Mouse (Mus musculus): ENCODE measurements around the gene Myom1. TPM values are rescaled to one million over a fixed set of nuclear protein-coding genes. Genes with fewer than 3 reads are reported as not detected.

Gene Myom1
- polyA plus RNA-seq, 1 experiment from 2014 or later, result 4.7 TPM

- H3K9me3 ChIP-seq (ENCODE audit: control insufficient read depth, low read length), result no peaks in the 10 kb centered on the region
- 95% methylated on average over 3 of the region's 3 CpGs for WGBS
- no peak overlapping the region for H3K4me3 ChIP-seq (ENCODE audit: low read depth, low read length)
- H3K27ac ChIP-seq (ENCODE audit: low read depth, low read length), result no peak overlapping the region
- ATAC-seq (ENCODE audit: insufficient read depth, low FRiP score, low TSS enrichment) (no peak), DNase-seq (ENCODE audit: low spot score) (no peak)
- no peak overlapping the region for H3K4me2 ChIP-seq (ENCODE audit: low read depth)
- no peaks in the 10 kb centered on the region for H3K36me3 ChIP-seq (ENCODE audit: control insufficient read depth, insufficient read depth, low read length)
- no peak overlapping the region for H3K9ac ChIP-seq (ENCODE audit: low read length)
- peaks cover 3% of the 10 kb centered on the region; the same call in 1 of the 2 replicates for H3K4me1 ChIP-seq (ENCODE audit: control insufficient read depth, insufficient read depth, low read length)
- H3K27me3 ChIP-seq (ENCODE audit: control insufficient read depth, insufficient read depth, low read length), result no peaks in the 10 kb centered on the region
These were observed 132.1 kb downstream of the Myom1 start for GRCm38 (mm10) chr17:71134441-71134955.

GRCm38 (mm10) chr17:71135108-71135507, 132.7 kb downstream of the Myom1 start:
- ATAC-seq (ENCODE audit: insufficient read depth, low FRiP score, low TSS enrichment), result no peak

GRCm38 (mm10) chr17:71135866-71136265, 133.4 kb downstream of the Myom1 start:
- Histone ChIP-seq H3K4me3 (ENCODE audit: low read depth, low read length) (no peak overlapping the region), H3K9ac (ENCODE audit: low read length) (no peak overlapping the region), H3K4me1 (ENCODE audit: control insufficient read depth, insufficient read depth, low read length) (no peaks in the 10 kb centered on the region), H3K27me3 (ENCODE audit: control insufficient read depth, insufficient read depth, low read length) (no peaks in the 10 kb centered on the region), H3K4me2 (ENCODE audit: low read depth) (no peak overlapping the region), H3K27ac (ENCODE audit: low read depth, low read length) (no peak overlapping the region), H3K36me3 (ENCODE audit: control insufficient read depth, insufficient read depth, low read length) (no peaks in the 10 kb centered on the region), H3K9me3 (ENCODE audit: control insufficient read depth, low read length) (no peaks in the 10 kb centered on the region)
- DNase-seq (ENCODE audit: low spot score), result no peak
- no peak for ATAC-seq (ENCODE audit: insufficient read depth, low FRiP score, low TSS enrichment)
- WGBS, result 88% methylated on average over 5 of the region's 5 CpGs

More at GRCm38 (mm10) chr17:71135108-71135507, 132.7 kb downstream of the Myom1 start:
- Histone ChIP-seq H3K27me3 (ENCODE audit: control insufficient read depth, insufficient read depth, low read length) (no peaks in the 10 kb centered on the region), H3K4me2 (ENCODE audit: low read depth) (no peak overlapping the region), H3K4me3 (ENCODE audit: low read depth, low read length) (no peak overlapping the region), H3K36me3 (ENCODE audit: control insufficient read depth, insufficient read depth, low read length) (no peaks in the 10 kb centered on the region), H3K9ac (ENCODE audit: low read length) (no peak overlapping the region), H3K4me1 (ENCODE audit: control insufficient read depth, insufficient read depth, low read length) (no peaks in the 10 kb centered on the region), H3K27ac (ENCODE audit: low read depth, low read length) (no peak overlapping the region), H3K9me3 (ENCODE audit: control insufficient read depth, low read length) (no peaks in the 10 kb centered on the region)
- no peak for DNase-seq (ENCODE audit: low spot score)
- WGBS, result 69% methylated on average over 5 of the region's 5 CpGs

- H3K4me3 ChIP-seq (ENCODE audit: low read depth, low read length), result no peak overlapping the region
- no peaks in the 10 kb centered on the region for H3K36me3 ChIP-seq (ENCODE audit: control insufficient read depth, insufficient read depth, low read length)
- 80% methylated on average over 16 of the region's 16 CpGs for WGBS
- no peak for DNase-seq (ENCODE audit: low spot score)
- H3K27me3 ChIP-seq (ENCODE audit: control insufficient read depth, insufficient read depth, low read length), result no peaks in the 10 kb centered on the region
- no peak overlapping the region for H3K4me2 ChIP-seq (ENCODE audit: low read depth)
- no peaks in the 10 kb centered on the region for H3K9me3 ChIP-seq (ENCODE audit: control insufficient read depth, low read length)
- H3K9ac ChIP-seq (ENCODE audit: low read length), result no peak overlapping the region
- H3K27ac ChIP-seq (ENCODE audit: low read depth, low read length), result no peak overlapping the region
- H3K4me1 ChIP-seq (ENCODE audit: control insufficient read depth, insufficient read depth, low read length), result no peaks in the 10 kb centered on the region
- ATAC-seq (ENCODE audit: insufficient read depth, low FRiP score, low TSS enrichment), result no peak
These were observed 134.2 kb downstream of the Myom1 start for GRCm38 (mm10) chr17:71136384-71137333.

GRCm38 (mm10) chr17:71137334-71137721, 134.9 kb downstream of the Myom1 start:
- H3K36me3 ChIP-seq (ENCODE audit: control insufficient read depth, insufficient read depth, low read length), result no peaks in the 10 kb centered on the region
- no peaks in the 10 kb centered on the region for H3K9me3 ChIP-seq (ENCODE audit: control insufficient read depth, low read length)
- 77% methylated on average over 2 of the region's 2 CpGs for WGBS
- no peak overlapping the region for H3K9ac ChIP-seq (ENCODE audit: low read length)
- DNase-seq (ENCODE audit: low spot score) (no peak), ATAC-seq (ENCODE audit: insufficient read depth, low FRiP score, low TSS enrichment) (no peak)
- H3K27ac ChIP-seq (ENCODE audit: low read depth, low read length), result no peak overlapping the region
- H3K4me2 ChIP-seq (ENCODE audit: low read depth), result no peak overlapping the region
- H3K27me3 ChIP-seq (ENCODE audit: control insufficient read depth, insufficient read depth, low read length), result no peaks in the 10 kb centered on the region
- no peak overlapping the region for H3K4me3 ChIP-seq (ENCODE audit: low read depth, low read length)
- no peaks in the 10 kb centered on the region for H3K4me1 ChIP-seq (ENCODE audit: control insufficient read depth, insufficient read depth, low read length)

- no peak overlapping the region for H3K27ac ChIP-seq (ENCODE audit: low read depth, low read length)
- DNase-seq (ENCODE audit: low spot score) (no peak), ATAC-seq (ENCODE audit: insufficient read depth, low FRiP score, low TSS enrichment) (no peak)
- no peaks in the 10 kb centered on the region for H3K27me3 ChIP-seq (ENCODE audit: control insufficient read depth, insufficient read depth, low read length)
- H3K9ac ChIP-seq (ENCODE audit: low read length), result no peak overlapping the region
- H3K9me3 ChIP-seq (ENCODE audit: control insufficient read depth, low read length), result no peaks in the 10 kb centered on the region
- H3K4me1 ChIP-seq (ENCODE audit: control insufficient read depth, insufficient read depth, low read length), result no peaks in the 10 kb centered on the region
- no peak overlapping the region for H3K4me3 ChIP-seq (ENCODE audit: low read depth, low read length)
- H3K4me2 ChIP-seq (ENCODE audit: low read depth), result no peak overlapping the region
- 91% methylated on average over 4 of the region's 4 CpGs for WGBS
- H3K36me3 ChIP-seq (ENCODE audit: control insufficient read depth, insufficient read depth, low read length), result no peaks in the 10 kb centered on the region
These were observed 139.6 kb downstream of the Myom1 start for GRCm38 (mm10) chr17:71142068-71142467.

- Histone ChIP-seq H3K4me2 (ENCODE audit: low read depth) (no peak overlapping the region), H3K9ac (ENCODE audit: low read length) (no peak overlapping the region), H3K9me3 (ENCODE audit: control insufficient read depth, low read length) (no peaks in the 10 kb centered on the region), H3K4me3 (ENCODE audit: low read depth, low read length) (no peak overlapping the region), H3K4me1 (ENCODE audit: control insufficient read depth, insufficient read depth, low read length) (no peaks in the 10 kb centered on the region), H3K36me3 (ENCODE audit: control insufficient read depth, insufficient read depth, low read length) (no peaks in the 10 kb centered on the region), H3K27ac (ENCODE audit: low read depth, low read length) (no peak overlapping the region), H3K27me3 (ENCODE audit: control insufficient read depth, insufficient read depth, low read length) (no peaks in the 10 kb centered on the region)
- WGBS, result 87% methylated on average over 4 of the region's 4 CpGs
- DNase-seq (ENCODE audit: low spot score) (no peak), ATAC-seq (ENCODE audit: insufficient read depth, low FRiP score, low TSS enrichment) (no peak)
These were observed 140.7 kb downstream of the Myom1 start for GRCm38 (mm10) chr17:71143155-71143554.

- DNase-seq (ENCODE audit: low spot score) (no peak), ATAC-seq (ENCODE audit: insufficient read depth, low FRiP score, low TSS enrichment) (no peak)
- H3K36me3 ChIP-seq (ENCODE audit: control insufficient read depth, insufficient read depth, low read length), result no peaks in the 10 kb centered on the region
- no peaks in the 10 kb centered on the region for H3K27me3 ChIP-seq (ENCODE audit: control insufficient read depth, insufficient read depth, low read length)
- no peaks in the 10 kb centered on the region for H3K9me3 ChIP-seq (ENCODE audit: control insufficient read depth, low read length)
- H3K4me3 ChIP-seq (ENCODE audit: low read depth, low read length), result no peak overlapping the region
- H3K4me1 ChIP-seq (ENCODE audit: control insufficient read depth, insufficient read depth, low read length), result no peaks in the 10 kb centered on the region
- WGBS, result 90% methylated on average over 19 of the region's 19 CpGs
- no peak overlapping the region for H3K27ac ChIP-seq (ENCODE audit: low read depth, low read length)
- H3K9ac ChIP-seq (ENCODE audit: low read length), result no peak overlapping the region
- no peak overlapping the region for H3K4me2 ChIP-seq (ENCODE audit: low read depth)
These were observed 142.1 kb downstream of the Myom1 start for GRCm38 (mm10) chr17:71144322-71145116.
